Mouse (Mus musculus) heart, postnatal 0 days (tissue): ENCODE data around the gene Prss23. TPM values are rescaled to one million over a fixed set of nuclear protein-coding genes. Genes with fewer than 3 reads are reported as not detected.

ENCODE experiments used
- ATAC-seq: fragments of 200-750 bp; cut with Nextera tagmentation; 2 replicates; pipeline ENCODE4 v1.8.0; 2017; ENCODE audit warnings: low read depth, moderate number of reproducible peaks, moderate library complexity; ENCODE audit not compliant: insufficient read depth
- DNase-seq: peaks from one replicate; pipeline ENCODE4 v3.0.0-alpha.2; 2016; ENCODE audit warnings: low spot score
- H3K27ac ChIP-seq: fragments of 300-500 bp; sonication (generic); 2 replicates; pipeline ENCODE4 v1.5.1; 2014; ENCODE audit warnings: low read depth, mild to moderate bottlenecking
- H3K27me3 ChIP-seq: fragments of 300-500 bp; sonication (generic); 2 replicates; pipeline ENCODE4 v1.6.1; 2014; ENCODE audit warnings: low read length, mixed read lengths; ENCODE audit not compliant: control insufficient read depth, insufficient read depth
- H3K36me3 ChIP-seq: fragments of 300-500 bp; sonication (generic); replicated peaks from 2 replicates; pipeline ENCODE4 v1.6.1; 2014; ENCODE audit warnings: low read length, mixed read lengths; ENCODE audit not compliant: control insufficient read depth, insufficient read depth
- H3K4me1 ChIP-seq: fragments of 300-500 bp; sonication (generic); 2 replicates; pipeline ENCODE4 v1.6.1; 2014; ENCODE audit warnings: antibody characterized with exemption; ENCODE audit not compliant: control insufficient read depth, insufficient read depth
- H3K4me2 ChIP-seq: fragments of 300-500 bp; sonication (generic); 2 replicates; pipeline ENCODE4 v1.6.1; 2014; ENCODE audit warnings: low read depth, mild to moderate bottlenecking, low read length, moderate library complexity
- H3K4me3 ChIP-seq: fragments of 300-500 bp; sonication (generic); 2 replicates; pipeline ENCODE4 v1.5.1; 2014; ENCODE audit warnings: low read depth, low read length
- H3K9ac ChIP-seq: fragments of 300-500 bp; sonication (generic); replicated peaks from 2 replicates; pipeline ENCODE4 v1.6.1; 2014; ENCODE audit warnings: low read depth, low read length, mixed read lengths
- H3K9me3 ChIP-seq: fragments of 300-500 bp; sonication (generic); replicated peaks from 2 replicates; pipeline ENCODE4 v1.6.1; 2016; ENCODE audit warnings: low read length; ENCODE audit not compliant: control insufficient read depth
- CTCF ChIP-seq: IDR thresholded peaks from 2 replicates; pipeline ENCODE4 v1.5.1; 2016; ENCODE audit warnings: antibody characterized with exemption, control low read depth, low read depth
- EP300 ChIP-seq: IDR thresholded peaks from 2 replicates; pipeline ENCODE4 v1.6.1; 2016; ENCODE audit warnings: antibody characterized with exemption, low read depth
- WGBS: fragments of 180-500 bp; shearing (Covaris S2); extraction: QIAGEN DNeasy Blood & Tissue Kit; methylation state at CpG from one replicate; pipeline ENCODE4 v1.1.7; 2014; 5-methylcytosine and 5-hydroxymethylcytosine counted together
- polyA plus RNA-seq: library from polyadenylated mRNA; unstranded; fragments of >200 nt; fragmentation: Nextera tagmentation; extraction: Ambion mirVana; gene quantifications from 2 replicates; pipeline ENCODE4 v1.2.1, GENCODE M21; 2015
- total RNA-seq: library from RNA; depleted of rRNA; stranded (reverse); fragments of >200 nt; gene quantifications from 2 replicates; pipeline ENCODE4 v1.2.3, GENCODE M21; 2014; ENCODE audit warnings: low replicate concordance

Prss23 gene
- total and polyA plus RNA-seq, 2 experiments from 2014 or later: 22.9 to 25.3 TPM

GRCm38 (mm10) chr7:89517460-89518390, 9.3 kb downstream of the Prss23 start:
- WGBS: under 1% methylated on average over 57 of the region's 61 CpGs
- peak overlapping the region; percentile 77 for H3K4me3 ChIP-seq
- no peaks in the 10 kb centered on the region for H3K9me3 ChIP-seq
- H3K4me2 ChIP-seq: peak overlapping the region; percentile 100
- TF ChIP-seq EP300: no peak
- TF ChIP-seq CTCF: peak; percentile 48
- H3K27me3 ChIP-seq: 0 out of 2 replicates have a peak, but pooled peaks cover 3% of the 10 kb centered on the region
- H3K36me3 ChIP-seq: no peaks in the 10 kb centered on the region
- peak; percentile 56 for DNase-seq
- ATAC-seq: peak; percentile 84
- H3K9ac ChIP-seq: peak overlapping the region; percentile 61
- H3K27ac ChIP-seq: 0 out of 2 replicates have a peak overlapping the region, but pooled peaks have one; percentile 8
- H3K4me1 ChIP-seq: no peaks in the 10 kb centered on the region

DNA sequence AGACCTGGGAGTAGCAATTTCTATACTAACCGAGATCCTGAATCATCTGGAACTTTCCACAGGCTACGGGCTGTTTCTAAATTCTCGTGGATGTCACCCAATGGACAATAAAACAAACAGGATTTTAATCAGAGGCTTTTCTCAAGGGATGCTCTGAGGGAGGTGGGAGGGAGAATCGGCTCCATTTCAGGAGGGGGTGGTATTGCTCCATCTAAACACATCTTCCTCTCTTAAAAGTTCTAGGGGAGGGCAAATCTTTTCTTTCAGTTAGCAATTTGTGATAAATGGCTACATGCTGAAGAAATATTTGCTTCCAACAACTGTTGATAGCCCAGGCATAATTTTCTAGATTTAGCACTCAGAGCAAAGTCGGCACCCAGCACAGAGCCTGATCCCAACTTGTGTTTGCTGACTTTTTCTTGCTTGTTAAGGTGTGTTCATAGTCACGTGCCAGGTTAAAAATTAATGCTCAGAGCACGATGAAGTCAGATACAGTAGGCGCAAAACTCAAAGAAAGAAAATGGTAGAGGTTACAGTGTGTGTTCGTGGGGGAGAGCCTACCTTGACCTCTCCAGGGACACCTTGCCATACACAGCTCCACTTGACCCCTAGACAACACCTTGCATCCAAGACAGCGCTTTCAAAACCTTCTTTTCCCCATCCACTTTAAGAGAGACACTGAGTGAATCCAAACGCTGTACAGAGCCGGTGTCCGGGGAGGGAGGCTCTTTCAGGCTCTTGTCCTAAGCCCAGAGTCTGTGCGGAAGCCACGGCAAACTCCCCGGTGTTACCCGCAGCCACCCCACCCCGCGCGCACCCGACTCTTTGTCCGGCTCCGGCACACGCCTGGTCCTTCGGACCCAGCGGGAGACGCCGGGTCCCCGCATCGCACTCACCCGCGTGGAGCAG, 10.2 kb downstream of the Prss23 start:
- H3K27me3 ChIP-seq: 0 out of 2 replicates have a peak, but pooled peaks cover 3% of the 10 kb centered on the region
- ATAC-seq: no peak
- no peaks in the 10 kb centered on the region for H3K9me3 ChIP-seq
- H3K27ac ChIP-seq: 0 out of 2 replicates have a peak overlapping the region, but pooled peaks have one; percentile 3
- 10% methylated on average over 32 of the region's 32 CpGs for WGBS
- H3K4me1 ChIP-seq: no peaks in the 10 kb centered on the region
- peak overlapping the region; percentile 77 for H3K4me3 ChIP-seq
- no peaks in the 10 kb centered on the region for H3K36me3 ChIP-seq
- no peak for DNase-seq
- peak overlapping the region; percentile 61 for H3K9ac ChIP-seq
- peak overlapping the region; percentile 100 for H3K4me2 ChIP-seq
- TF ChIP-seq EP300: no peak
- TF ChIP-seq CTCF: no peak

DNA sequence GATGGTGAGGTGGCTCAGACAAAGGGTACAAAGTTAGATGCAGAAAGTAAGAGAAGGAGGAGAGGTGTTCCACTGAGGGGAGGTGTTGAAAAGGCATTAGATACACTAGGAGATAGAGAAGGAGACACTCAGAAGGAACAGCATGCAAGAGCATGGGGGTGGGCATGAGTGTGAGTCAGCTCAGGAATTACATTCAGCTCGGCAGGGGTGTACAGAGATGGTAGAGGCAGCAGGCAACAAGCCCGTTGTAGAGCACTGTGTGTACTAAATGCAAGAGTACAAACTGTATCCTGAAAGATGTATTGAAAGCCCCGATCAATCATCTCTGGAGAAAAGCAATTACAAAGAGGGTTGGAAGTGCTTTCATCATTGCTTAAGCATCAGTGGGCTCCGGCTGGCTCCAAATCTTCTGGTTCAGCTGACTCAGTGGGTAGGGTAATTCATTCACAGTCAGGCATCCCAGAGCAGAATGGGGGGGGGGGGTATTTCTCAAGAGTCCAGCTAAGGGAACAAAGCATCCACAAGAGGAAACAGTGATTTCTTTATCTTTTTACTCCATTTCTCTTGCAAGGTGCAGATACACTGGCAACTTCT, 15.0 kb downstream of the Prss23 start:
- Histone ChIP-seq H3K9me3 (no peaks in the 10 kb centered on the region), H3K9ac (no peak overlapping the region), H3K4me2 (no peak overlapping the region), H3K27me3 (0 out of 2 replicates have a peak, but pooled peaks cover 3% of the 10 kb centered on the region), H3K27ac (no peak overlapping the region), H3K4me1 (no peaks in the 10 kb centered on the region), H3K36me3 (0 out of 2 replicates have a peak, but pooled peaks cover 3% of the 10 kb centered on the region), H3K4me3 (no peak overlapping the region)
- TF ChIP-seq EP300 (no peak), CTCF (no peak)
- 63% methylated on average over 4 of the region's 4 CpGs for WGBS
- no peak for ATAC-seq
- DNase-seq: no peak

DNA sequence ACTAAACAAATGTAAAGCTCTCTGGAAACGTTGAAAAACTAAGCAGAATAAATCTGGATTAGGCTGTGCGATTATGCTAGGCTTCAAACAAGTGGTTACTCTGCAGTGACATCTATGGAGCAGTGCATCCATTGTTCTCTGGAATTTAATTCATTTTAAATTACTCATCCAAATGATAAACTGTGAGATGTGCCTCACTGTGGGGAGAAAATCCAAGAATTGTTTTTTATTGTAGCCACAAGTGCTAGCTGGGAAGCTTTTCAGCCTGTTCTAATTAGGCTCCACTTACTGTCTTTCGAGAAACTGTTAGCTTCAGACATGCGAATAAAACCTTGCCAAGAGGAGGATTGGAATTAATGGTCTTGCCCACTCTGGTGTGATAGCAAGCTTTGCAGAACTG, 18.3 kb downstream of the Prss23 start:
- Histone ChIP-seq H3K4me3 (no peak overlapping the region), H3K9me3 (no peaks in the 10 kb centered on the region), H3K27me3 (no peaks in the 10 kb centered on the region), H3K27ac (no peak overlapping the region), H3K4me2 (no peak overlapping the region), H3K9ac (no peak overlapping the region), H3K4me1 (no peaks in the 10 kb centered on the region), H3K36me3 (0 out of 2 replicates have a peak, but pooled peaks cover 3% of the 10 kb centered on the region)
- no peak for DNase-seq
- TF ChIP-seq CTCF (no peak), EP300 (no peak)
- no peak for ATAC-seq
- 73% methylated on average over 4 of the region's 4 CpGs for WGBS
